Mouse (Mus musculus) C2C12 (cell line): Measurements from ENCODE around the gene Ddx39b. TPM values are rescaled to one million over a fixed set of nuclear protein-coding genes. Genes with fewer than 3 reads are reported as not detected.
A peak's percentile ranks its signal among the peaks of the same experiment; 100 is the strongest.

Experiments used
- H3K27me3 ChIP-seq: one replicate; pipeline ENCODE4 v1.6.1; 2011; ENCODE audit not compliant: control insufficient read depth, insufficient read depth, insufficient read length
- H3K36me3 ChIP-seq: one replicate; pipeline ENCODE4 v1.6.1; 2011; ENCODE audit not compliant: control insufficient read depth, insufficient read depth
- H3K4me3 ChIP-seq: one replicate; pipeline ENCODE4 v1.5.1; 2011; ENCODE audit warnings: mild to moderate bottlenecking, control low read depth; ENCODE audit not compliant: poor library complexity, insufficient read depth, severe bottlenecking
- H3K79me2 ChIP-seq: one replicate; pipeline ENCODE4 v1.6.1; 2011; ENCODE audit not compliant: control insufficient read depth, insufficient read depth
- H3K79me3 ChIP-seq: one replicate; pipeline ENCODE4 v1.6.1; 2011; ENCODE audit warnings: low read depth, control low read depth
- H3ac ChIP-seq: one replicate; pipeline ENCODE3; 2011; ENCODE audit warnings: low read depth; ENCODE audit not compliant: control insufficient read depth, insufficient read length
- CEBPB ChIP-seq: IDR thresholded peaks from one replicate; pipeline ENCODE4 v1.6.1; 2011; ENCODE audit warnings: low read depth, mild to moderate bottlenecking, control low read depth, moderate library complexity
- CTCF ChIP-seq: IDR thresholded peaks from one replicate; pipeline ENCODE4 v1.5.1; 2011; ENCODE audit not compliant: control insufficient read depth, insufficient read depth, insufficient read length
- FOSL1 ChIP-seq: IDR thresholded peaks from one replicate; pipeline ENCODE4 v1.8.0; 2011; ENCODE audit warnings: mild to moderate bottlenecking, low read length; ENCODE audit not compliant: poor library complexity, insufficient read depth, severe bottlenecking
- MAX ChIP-seq: IDR thresholded peaks from one replicate; pipeline ENCODE4 v1.6.1; 2011; ENCODE audit warnings: mild to moderate bottlenecking, control low read depth
- MYOD1 ChIP-seq: IDR thresholded peaks from one replicate; pipeline ENCODE4 v1.6.1; 2011; ENCODE audit warnings: low read depth; ENCODE audit not compliant: control insufficient read depth, insufficient read length
- MYOG ChIP-seq: IDR thresholded peaks from one replicate; pipeline ENCODE4 v1.6.1; 2011; ENCODE audit not compliant: control insufficient read depth, insufficient read length; ENCODE audit errors: extremely low read depth
- USF1 ChIP-seq: IDR thresholded peaks from one replicate; pipeline ENCODE4 v1.6.1; 2011; ENCODE audit warnings: low read depth, mild to moderate bottlenecking, control low read depth, moderate library complexity
- microRNA-seq: library from miRNA; unstranded; fragments of <30 nt; microRNA quantifications from one replicate; pipeline ENCODE4, GENCODE M21; 2019; ENCODE audit warnings: borderline microRNAs expressed
- polyA plus RNA-seq: library from polyadenylated mRNA; unstranded; fragments of >200 nt; fragmentation: generic; extraction: Trizol; gene quantifications from one replicate; pipeline ENCODE4 v1.2.1, GENCODE M21; 2012; ENCODE audit warnings: missing spikeins

Gene Ddx39b
- polyA plus RNA-seq, 1 experiment, result 330 TPM

GRCm38 (mm10) chr17:35301645-35302258, 60.2 kb downstream of the Ddx39b start:
- Histone ChIP-seq H3K79me2 (no peaks in the 10 kb centered on the region), H3K4me3 (no peak overlapping the region)
- TF ChIP-seq MYOG, result no peak
- peak; percentile 97 for TF ChIP-seq USF1
- TF ChIP-seq CEBPB, result no peak
- no peak for TF ChIP-seq MYOD1
- peak; percentile 88 for TF ChIP-seq CTCF
- no peak for TF ChIP-seq FOSL1
- peak; percentile 46 for TF ChIP-seq MAX

GRCm38 (mm10) chr17:35303271-35303670, 61.7 kb downstream of the Ddx39b start:
- H3K36me3 ChIP-seq, result no peaks in the 10 kb centered on the region
- H3K4me3 ChIP-seq, result no peak overlapping the region
- TF ChIP-seq FOSL1 (no peak), CTCF (no peak), MYOG (no peak), USF1 (no peak), CEBPB (no peak), MAX (no peak), MYOD1 (no peak)
- peaks cover 19% of the 10 kb centered on the region for H3K27me3 ChIP-seq
- no peaks in the 10 kb centered on the region for H3K79me2 ChIP-seq
- no peaks in the 10 kb centered on the region for H3K79me3 ChIP-seq
- H3ac ChIP-seq, result no peak overlapping the region

More at GRCm38 (mm10) chr17:35301645-35302258, 60.2 kb downstream of the Ddx39b start:
- Histone ChIP-seq H3K79me3 (no peaks in the 10 kb centered on the region), H3K27me3 (peaks cover 14% of the 10 kb centered on the region), H3K36me3 (no peaks in the 10 kb centered on the region), H3ac (no peak overlapping the region)

Small RNA genes lying within 50 kb of the gene (microRNA-seq; reads per million reads assigned to microRNA genes)
- not detected for gene Mir6973a
- not detected for gene Mir6974
- gene Mir6975, result 1.8 reads per million, percentile 38 among the genes with 10 or more reads in this experiment
- gene Mir8094, result not detected

Other genes with a start within 250 kb of the Ddx39b start
- gene Vars, start 240.8 kb upstream of the Ddx39b start, polyA plus RNA-seq, result 214 TPM
- gene Vwa7, start 225.2 kb upstream of the Ddx39b start, polyA plus RNA-seq, result 0.07 TPM
- 0.23 TPM for gene Sapcd1, start 213.7 kb upstream of the Ddx39b start, polyA plus RNA-seq
- 0.76 TPM for gene Msh5, start 195.0 kb upstream of the Ddx39b start, polyA plus RNA-seq
- 509 TPM for gene Clic1, start 191.8 kb upstream of the Ddx39b start, polyA plus RNA-seq
- gene Ddah2, start 182.7 kb upstream of the Ddx39b start, polyA plus RNA-seq, result 129 TPM
- gene Ly6g6c, start 176.4 kb upstream of the Ddx39b start, polyA plus RNA-seq, result 0.12 TPM
- 0.04 TPM for gene Mpig6b, start 175.6 kb upstream of the Ddx39b start, polyA plus RNA-seq
- gene Ly6g6e, start 164.8 kb upstream of the Ddx39b start, polyA plus RNA-seq, result not detected
- gene Ly6g6d, start 163.7 kb upstream of the Ddx39b start, polyA plus RNA-seq, result not detected
- not detected for gene Ly6g6f, start 156.1 kb upstream of the Ddx39b start, polyA plus RNA-seq
- 54.0 TPM for gene Abhd16a, start 152.5 kb upstream of the Ddx39b start, polyA plus RNA-seq
- not detected for gene Ly6g5c, start 133.5 kb upstream of the Ddx39b start, polyA plus RNA-seq
- gene Ly6g5b, start 126.3 kb upstream of the Ddx39b start, polyA plus RNA-seq, result 0.28 TPM
- gene Gpank1, start 120.3 kb upstream of the Ddx39b start, polyA plus RNA-seq, result 25.8 TPM
- 300 TPM for gene Csnk2b, start 119.7 kb upstream of the Ddx39b start, polyA plus RNA-seq
- gene D17H6S53E, start 115.4 kb upstream of the Ddx39b start, polyA plus RNA-seq, result 13.0 TPM
- gene Apom, start 109.7 kb upstream of the Ddx39b start, polyA plus RNA-seq, result 0.20 TPM
- 202 TPM for gene Bag6, start 106.6 kb upstream of the Ddx39b start, polyA plus RNA-seq
- 183 TPM for gene Prrc2a, start 76.8 kb upstream of the Ddx39b start, polyA plus RNA-seq
- not detected for gene Aif1, start 65.7 kb upstream of the Ddx39b start, polyA plus RNA-seq
- gene Lst1, start 53.3 kb upstream of the Ddx39b start, polyA plus RNA-seq, result 0.92 TPM
- gene Ltb, start 47.3 kb upstream of the Ddx39b start, polyA plus RNA-seq, result not detected
- not detected for gene Tnf, start 39.7 kb upstream of the Ddx39b start, polyA plus RNA-seq
- 0.07 TPM for gene Lta, start 36.4 kb upstream of the Ddx39b start, polyA plus RNA-seq
- not detected for gene Gm16181, start 20.9 kb upstream of the Ddx39b start, polyA plus RNA-seq
- gene Atp6v1g2, start 8.1 kb upstream of the Ddx39b start, polyA plus RNA-seq, result 1.4 TPM
- gene Nfkbil1, start 6.0 kb upstream of the Ddx39b start, polyA plus RNA-seq, result 20.1 TPM
- gene H2-D1, start 21.0 kb downstream of the Ddx39b start, polyA plus RNA-seq, result 23.5 TPM
- 3.3 TPM for gene H2-Q1, start 78.7 kb downstream of the Ddx39b start, polyA plus RNA-seq
- gene H2-Q2, start 100.5 kb downstream of the Ddx39b start, polyA plus RNA-seq, result 0.11 TPM
- 3.5 TPM for gene H2-Q4, start 137.9 kb downstream of the Ddx39b start, polyA plus RNA-seq
- not detected for gene H2-Q6, start 183.1 kb downstream of the Ddx39b start, polyA plus RNA-seq
- 0.14 TPM for gene H2-Q7, start 197.4 kb downstream of the Ddx39b start, polyA plus RNA-seq
- gene H2-Q10, start 228.3 kb downstream of the Ddx39b start, polyA plus RNA-seq, result 0.01 TPM